Comparison of ENCODE assay signal across 13 mouse cellular contexts in genomic region chr7:133012637-133013366, GRCm38 (mm10).
DNase-seq lines count a peak whose midpoint lies in the region; ATAC-seq and TF ChIP-seq lines count a peak whose summit lies in the region.
"Had no signal": no experiment of that assay in that cellular context is flagged by ENCODE, and none has a peak within 500 bp of the region (broad histone marks: within the 10 kb centered on the region; RNA-seq: fewer than 3 reads in every experiment).

No protein-coding gene starts in this region.

- TF ChIP-seq EP300 in lung, postnatal 0 days (IDR thresholded peaks at IDR 0.05), result no peak

- no peak overlapping the region for H3K9ac ChIP-seq in heart, embryonic 13.5 days
- H3K9ac ChIP-seq in lung, postnatal 0 days (replicated peaks; ENCODE audit: low read depth), result no peak overlapping the region
- no peak overlapping the region for H3K9ac ChIP-seq in forebrain, embryonic 15.5 days (replicated peaks)
- H3K9ac ChIP-seq: liver, embryonic 15.5 days; neural tube, embryonic 12.5 days had no signal

- 46% methylated on average over 14 of the region's 14 CpGs for WGBS in heart, embryonic 13.5 days
- 48% methylated on average over 14 of the region's 14 CpGs for WGBS in lung, postnatal 0 days
- WGBS in forebrain, embryonic 15.5 days, result 60% methylated on average over 14 of the region's 14 CpGs

- peak overlapping the region; percentile 91 for H3K27ac ChIP-seq in heart, embryonic 13.5 days (replicated peaks)
- no peak overlapping the region for H3K27ac ChIP-seq in lung, postnatal 0 days (ENCODE audit: low read length)
- peak overlapping the region; percentile 41 for H3K27ac ChIP-seq in forebrain, embryonic 15.5 days (replicated peaks)
- H3K27ac ChIP-seq: liver, embryonic 15.5 days; neural tube, embryonic 12.5 days had no signal

- no peak for DNase-seq in heart, postnatal 36 days
- peak; percentile 39 for DNase-seq in lung, postnatal 0 days (ENCODE audit: low spot score)
- no peak for DNase-seq in lung, postnatal 36 days
- DNase-seq in right cerebral cortex, postnatal 36 days (ENCODE audit: low spot score in 2 of 2), result peak; percentile 39 to 71
- DNase-seq in urinary bladder, postnatal 14 days (ENCODE audit: low spot score), result no peak
- DNase-seq: kidney, adult 2 months; thymus, postnatal 4 days had no signal

- no peak for ATAC-seq in heart, embryonic 13.5 days (ENCODE audit: extremely low read depth, insufficient number of reproducible peaks, low FRiP score, low TSS enrichment)
- ATAC-seq in lung, postnatal 0 days, result no peak
- no peak for ATAC-seq in forebrain, embryonic 15.5 days (replicated peaks)
- ATAC-seq in cerebellum, adult (ENCODE audit: insufficient number of reproducible peaks, low FRiP score, low TSS enrichment), result no peak

- H3K36me3 ChIP-seq in heart, embryonic 13.5 days, result peaks cover 22% of the 10 kb centered on the region
- H3K36me3 ChIP-seq in lung, postnatal 0 days (ENCODE audit: insufficient read depth, low read length), result peaks cover 3% of the 10 kb centered on the region; the same call in 1 of the 2 replicates
- H3K36me3 ChIP-seq in forebrain, embryonic 15.5 days, result no peaks in the 10 kb centered on the region
- H3K36me3 ChIP-seq: liver, embryonic 15.5 days had no signal

- H3K4me2 ChIP-seq in heart, embryonic 13.5 days, result no peak overlapping the region
- H3K4me2 ChIP-seq in lung, postnatal 0 days (replicated peaks; ENCODE audit: low read depth, low read length), result no peak overlapping the region
- H3K4me2 ChIP-seq in forebrain, embryonic 15.5 days (replicated peaks), result no peak overlapping the region
- H3K4me2 ChIP-seq: liver, embryonic 15.5 days; neural tube, embryonic 12.5 days had no signal

- H3K4me3 ChIP-seq in heart, embryonic 13.5 days, result no peak overlapping the region
- H3K4me3 ChIP-seq in lung, postnatal 0 days (ENCODE audit: low read depth, low read length), result no peak overlapping the region
- H3K4me3 ChIP-seq in forebrain, embryonic 15.5 days, result no peak overlapping the region
- H3K4me3 ChIP-seq: erythroblast, embryonic 14.5 days; liver, embryonic 15.5 days; neural tube, embryonic 12.5 days had no signal

- H3K4me1 ChIP-seq in heart, embryonic 13.5 days, result peaks cover 92% of the 10 kb centered on the region
- peaks cover 3% of the 10 kb centered on the region; the same call in 1 of the 2 replicates for H3K4me1 ChIP-seq in lung, postnatal 0 days (ENCODE audit: insufficient read depth, low read depth, low read length)
- peaks cover 70% of the 10 kb centered on the region for H3K4me1 ChIP-seq in forebrain, embryonic 15.5 days

- TF ChIP-seq CTCF in lung, postnatal 0 days (IDR thresholded peaks at IDR 0.05), result no peak

- no peaks in the 10 kb centered on the region for H3K9me3 ChIP-seq in heart, embryonic 13.5 days
- no peaks in the 10 kb centered on the region for H3K9me3 ChIP-seq in lung, postnatal 0 days (ENCODE audit: low read length)
- no peaks in the 10 kb centered on the region for H3K9me3 ChIP-seq in forebrain, embryonic 15.5 days
- H3K9me3 ChIP-seq: liver, embryonic 15.5 days; neural tube, embryonic 12.5 days had no signal

- no peaks in the 10 kb centered on the region for H3K27me3 ChIP-seq in heart, embryonic 13.5 days (replicated peaks)
- H3K27me3 ChIP-seq in lung, postnatal 0 days (replicated peaks; ENCODE audit: insufficient read depth, low read length), result no peaks in the 10 kb centered on the region
- no peaks in the 10 kb centered on the region for H3K27me3 ChIP-seq in forebrain, embryonic 15.5 days
- H3K27me3 ChIP-seq: neural tube, embryonic 12.5 days had no signal

- intact Hi-C loops in heart, postnatal 36 days (cut with DNase I), result no loop called here

Comparison
In these comparisons a context has a peak if more than half of its experiments do, and no peak if none do; other contexts are left out.
1. DNase-seq: peak in lung, postnatal 0 days (single experiment) and right cerebral cortex, postnatal 36 days (2 of 2); none in heart, postnatal 36 days (0 of 2), lung, postnatal 36 days (single experiment) and urinary bladder, postnatal 14 days (single experiment).